Mouse (Mus musculus): Measurements from ENCODE around the gene Mtss1l.
"Not testable (repeated sequence)": the region's sequence is repeated elsewhere in the genome, so short reads cannot be mapped to it uniquely, and the experiment has no call there.

The Mtss1l gene

DNA sequence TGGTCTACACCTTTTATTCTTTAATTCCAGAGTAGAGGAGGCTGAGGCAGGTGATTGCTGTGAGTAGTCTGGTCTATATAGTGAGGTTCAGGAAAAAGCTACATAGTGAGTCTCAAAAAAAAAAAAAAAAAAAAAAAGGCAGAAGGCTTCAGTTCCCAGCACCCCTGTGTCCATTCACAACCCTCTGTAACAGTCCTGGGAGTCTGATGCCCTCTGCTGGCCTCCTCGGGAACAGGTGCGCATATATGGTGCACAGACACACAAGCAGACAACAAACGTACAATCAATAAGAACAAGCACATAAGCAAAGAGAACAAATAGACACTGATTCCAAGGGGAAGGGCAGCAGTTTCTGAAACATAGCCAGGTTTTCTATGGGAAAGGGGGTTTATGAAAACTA is 55.1 kb downstream of the Mtss1l start:
- in situ Hi-C loops (cut with MboI, MseI), result no loop called here

DNA sequence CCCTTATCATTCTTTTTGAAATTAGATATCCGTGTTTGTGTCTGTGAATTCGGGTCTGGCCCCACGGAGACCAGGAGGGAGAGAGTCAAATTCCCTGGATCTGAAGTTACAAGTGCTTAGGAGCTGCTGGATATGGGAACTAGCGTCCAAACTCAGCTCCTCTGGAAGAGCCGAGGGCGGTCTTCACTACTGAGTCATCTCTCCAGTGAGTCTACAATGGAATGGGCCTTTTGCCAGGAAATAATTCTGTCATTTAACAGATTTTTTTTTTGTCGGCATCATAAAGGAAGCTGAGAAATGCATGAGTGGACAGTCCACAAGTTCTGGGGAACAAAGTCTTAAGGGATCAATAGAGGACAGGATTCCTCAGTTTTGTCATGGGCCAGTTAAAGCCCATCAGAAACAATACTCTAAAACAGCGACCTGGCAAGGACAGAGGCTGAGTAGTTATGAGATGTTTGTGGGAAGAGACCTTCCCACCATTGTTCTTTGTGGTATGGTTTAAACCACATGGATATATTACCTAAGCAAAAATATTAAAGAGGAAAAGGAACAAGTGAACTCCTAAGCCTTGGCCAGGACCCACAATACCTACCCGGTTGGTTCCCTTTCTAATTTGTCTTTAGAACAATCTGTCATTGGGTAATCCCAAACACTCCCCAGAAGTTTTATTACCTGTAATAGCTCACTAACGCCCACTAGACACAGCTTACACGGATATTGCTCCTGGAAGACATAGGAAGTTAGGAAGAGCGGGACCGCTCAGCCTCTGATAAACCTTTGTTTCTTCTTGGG is 58.8 kb downstream of the Mtss1l start:
- in situ Hi-C loops (cut with MboI, MseI), result no loop called here

DNA sequence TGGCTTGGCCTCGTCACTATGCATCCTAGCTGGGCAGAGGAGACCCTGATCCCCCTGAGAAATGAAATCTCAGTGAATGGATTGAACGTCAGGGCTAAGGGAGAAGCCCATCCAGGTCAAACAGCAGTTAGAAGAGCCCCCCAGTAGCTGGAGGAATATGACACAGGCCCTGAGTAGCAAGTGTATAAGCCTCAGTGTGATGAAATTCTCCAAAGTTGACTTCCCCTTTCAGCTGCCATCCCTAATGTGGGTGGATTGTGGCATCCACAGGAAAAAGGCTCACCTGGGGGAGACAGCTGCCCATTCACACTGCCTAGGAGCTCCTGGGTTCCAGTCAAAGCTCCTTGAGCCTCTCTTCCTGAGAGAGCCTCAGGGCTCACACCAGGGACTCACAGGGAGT is 64.1 kb downstream of the Mtss1l start:
- in situ Hi-C loops (cut with MboI, MseI), result no loop called here

DNA sequence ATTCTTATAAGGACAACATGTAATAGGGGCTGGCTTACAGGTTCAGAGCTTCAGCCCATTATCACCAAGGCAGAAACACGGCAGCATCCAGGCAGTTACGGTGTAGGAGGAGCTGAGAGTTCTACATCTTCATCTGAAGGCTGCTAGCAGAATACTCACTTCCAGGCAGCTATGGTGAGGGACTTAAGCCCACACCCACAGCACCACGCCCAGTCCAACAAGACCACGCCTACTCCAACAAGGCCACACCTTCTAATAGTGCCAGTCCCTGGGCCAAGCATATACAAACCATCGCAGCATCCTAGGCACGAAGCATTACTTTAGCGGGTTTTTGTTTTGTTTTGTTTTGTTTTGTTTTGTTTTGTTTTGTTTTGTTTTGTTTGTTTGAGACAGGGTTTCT is 65.2 kb downstream of the Mtss1l start:
- in situ Hi-C loops (cut with MboI, MseI), result not testable (repeated sequence)

DNA sequence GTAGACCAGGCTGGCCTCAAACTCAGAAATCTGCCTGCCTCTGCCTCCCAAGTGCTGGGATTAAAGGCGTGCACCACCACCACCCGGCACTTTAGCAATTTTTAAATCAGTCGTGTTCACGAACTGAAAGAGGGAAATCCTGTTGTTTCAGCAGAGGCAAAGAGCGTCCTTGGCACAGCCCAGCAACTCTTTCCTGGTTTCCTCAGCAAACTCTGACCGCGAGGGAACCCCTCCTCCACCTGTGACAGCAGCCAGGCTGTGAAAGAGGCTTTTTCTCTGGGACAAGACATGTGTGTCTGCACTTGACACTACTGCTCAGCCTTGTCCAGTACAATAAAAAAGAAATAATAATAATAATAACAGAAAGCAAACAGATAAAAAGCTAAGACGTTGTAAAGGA is 65.7 kb downstream of the Mtss1l start:
- in situ Hi-C loops (cut with MboI, MseI), result no loop called here

DNA sequence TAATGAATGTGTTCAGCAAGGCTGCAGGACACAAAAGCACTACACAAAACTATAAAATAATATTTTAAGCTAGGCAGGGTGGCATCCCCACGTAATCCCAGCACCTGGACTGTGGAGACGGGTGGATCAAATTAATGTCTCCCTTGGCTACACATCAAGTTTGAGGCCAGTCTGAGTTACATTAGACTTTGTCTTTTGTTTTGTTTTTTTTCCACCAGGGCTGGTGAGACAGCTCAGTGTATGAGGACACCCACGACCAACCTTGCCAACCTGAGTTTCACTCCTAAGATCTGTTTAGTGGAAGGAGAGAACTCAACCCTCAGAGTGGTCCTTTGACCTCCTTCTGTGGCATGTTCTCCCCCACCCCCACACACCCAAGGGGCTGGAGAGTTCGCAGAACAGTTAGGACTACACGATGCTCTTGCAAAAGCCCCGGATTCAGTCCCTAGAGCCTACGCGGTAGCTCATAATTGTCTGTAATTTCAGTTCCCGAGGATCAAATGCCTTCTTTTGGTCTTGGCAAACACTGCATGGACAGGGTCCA is 66.2 kb downstream of the Mtss1l start:
- in situ Hi-C loops (cut with MboI, MseI), result no loop called here

DNA sequence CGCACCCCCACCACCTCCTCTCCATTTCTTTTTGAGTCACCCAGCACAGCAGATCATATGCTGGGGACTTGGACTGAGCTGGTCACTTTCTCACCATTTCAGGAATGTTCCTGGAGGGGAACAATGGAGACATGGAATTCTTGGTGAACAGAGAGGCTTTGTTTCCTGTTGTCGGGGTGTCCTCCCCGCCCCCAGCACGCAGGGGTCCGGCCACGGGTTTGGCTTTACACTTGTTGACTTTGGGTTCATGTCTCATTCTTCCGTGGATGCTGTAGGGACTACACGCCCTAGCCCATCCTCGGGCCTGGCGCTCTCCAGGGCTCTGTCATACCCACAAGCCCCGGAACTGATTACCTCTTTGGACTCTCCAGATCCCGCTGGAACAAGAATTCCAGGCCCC is 67.7 kb downstream of the Mtss1l start:
- in situ Hi-C loops (cut with MboI, MseI), result no loop called here

DNA sequence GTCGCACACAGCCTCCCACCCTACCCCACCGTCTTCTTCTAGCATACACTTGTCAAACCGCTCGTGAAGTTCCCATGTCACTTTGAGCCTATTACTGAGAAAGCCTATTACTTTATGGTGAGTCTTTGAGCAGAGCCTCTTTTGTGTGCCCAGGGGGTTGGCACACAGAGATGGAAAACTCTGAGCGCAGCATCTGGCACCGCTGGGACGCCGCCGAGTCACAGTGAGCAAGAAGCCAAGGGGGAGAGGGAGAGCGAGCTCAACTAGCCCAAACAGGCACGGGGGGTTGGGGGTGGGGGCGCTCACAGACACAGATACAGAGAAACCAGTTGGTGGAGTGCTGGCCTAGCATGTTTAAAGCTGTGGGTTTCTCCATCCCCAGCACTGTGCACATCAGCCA is 68.3 kb downstream of the Mtss1l start:
- in situ Hi-C loops (cut with MboI, MseI), result no loop called here

DNA sequence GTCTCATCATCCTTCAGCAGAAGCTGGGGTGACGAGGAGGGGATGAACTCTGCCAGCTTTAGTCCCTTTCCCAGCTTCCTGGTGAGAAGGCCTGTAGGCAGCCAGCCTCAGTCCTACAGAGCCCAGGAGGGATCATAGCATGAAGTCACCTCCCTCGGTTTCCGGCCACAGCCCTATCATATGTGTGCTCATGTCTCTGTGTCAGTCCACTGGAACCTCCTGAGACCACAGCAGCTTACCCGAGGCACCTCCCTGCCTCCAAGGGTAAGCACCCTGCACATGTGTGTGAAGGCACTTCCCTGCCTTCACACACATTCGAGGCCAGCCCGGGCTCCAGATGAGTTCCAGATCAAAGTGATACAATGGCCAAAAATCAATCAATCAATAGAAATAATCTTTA is 69.0 kb downstream of the Mtss1l start:
- in situ Hi-C loops (cut with MboI, MseI), result no loop called here
